Mouse (Mus musculus) CH12.LX (cell line): Measurements from ENCODE around the gene Mas1. TPM values are rescaled to one million over a fixed set of nuclear protein-coding genes. Genes with fewer than 3 reads are reported as not detected.

Source experiments
- DNase-seq: peaks from one replicate; pipeline ENCODE4 v3.0.0-alpha.2; 2013; ENCODE audit errors: extremely low read depth
- H3K27ac ChIP-seq: 2 replicates; pipeline ENCODE4 v1.5.1; 2012; ENCODE audit warnings: low read depth, mild to moderate bottlenecking, control low read depth, moderate library complexity; ENCODE audit not compliant: insufficient read depth
- H3K27me3 ChIP-seq: replicated peaks from 2 replicates; pipeline ENCODE3; 2012; ENCODE audit warnings: inconsistent platforms
- H3K36me3 ChIP-seq, 2 experiments: replicated peaks in 1 of 2; 2 replicates each; pipeline versions ENCODE3 to v1.6.1; 2012; ENCODE audit warnings: inconsistent platforms in 1 of 2, low read length in 1 of 2, mild to moderate bottlenecking in 1 of 2, mixed read lengths in 1 of 2, moderate library complexity in 1 of 2; ENCODE audit not compliant: control insufficient read depth in 1 of 2, insufficient read depth in 1 of 2
- H3K4me1 ChIP-seq, 2 experiments: 2 replicates each; pipeline ENCODE4 v1.6.1; 2012; ENCODE audit warnings: inconsistent platforms in 1 of 2, moderate library complexity in 1 of 2; ENCODE audit not compliant: insufficient read depth in 2 of 2, control insufficient read depth in 1 of 2
- H3K4me2 ChIP-seq: 2 replicates; pipeline ENCODE4 v1.6.1; 2012; ENCODE audit warnings: low read depth, mild to moderate bottlenecking, control low read depth; ENCODE audit not compliant: poor library complexity, insufficient read depth, severe bottlenecking
- H3K4me3 ChIP-seq, 3 experiments: fragments of 150-350 bp in 1 of 3; sonication (generic) in 1 of 3; replicated peaks in 1 of 3; 2 replicates each; pipeline versions ENCODE3 to v1.5.1; 2011 to 2012; ENCODE audit warnings: low read depth in 2 of 3, low read length in 2 of 3, mild to moderate bottlenecking in 2 of 3, moderate library complexity in 2 of 3, control low read depth in 1 of 3, improper control_type of control experiment in 1 of 3, inconsistent platforms in 1 of 3, mixed read lengths in 1 of 3; ENCODE audit not compliant: poor library complexity in 1 of 3
- H3K79me2 ChIP-seq: replicated peaks from 2 replicates; pipeline ENCODE4 v1.6.1; 2012; ENCODE audit warnings: mild to moderate bottlenecking, moderate library complexity; ENCODE audit not compliant: control insufficient read depth, poor library complexity, insufficient read depth, severe bottlenecking; ENCODE audit errors: extremely low read depth
- H3K9ac ChIP-seq: 2 replicates; pipeline ENCODE4 v1.6.1; 2012; ENCODE audit warnings: low read depth, mild to moderate bottlenecking, control low read depth, moderate library complexity; ENCODE audit not compliant: insufficient read depth
- H3K9me3 ChIP-seq: replicated peaks from 2 replicates; pipeline ENCODE3; 2012; ENCODE audit warnings: low read length, inconsistent platforms, mixed read lengths
- BHLHE40 ChIP-seq: IDR thresholded peaks from 2 replicates; pipeline ENCODE4 v1.6.1; 2011; ENCODE audit warnings: mild to moderate bottlenecking, low read depth, low read length, improper control_type of control experiment
- CHD1 ChIP-seq: IDR thresholded peaks from 2 replicates; pipeline ENCODE4 v1.6.1; 2012; ENCODE audit warnings: low read depth, low read length, improper control_type of control experiment, inconsistent platforms
- CHD2 ChIP-seq: IDR thresholded peaks from 2 replicates; pipeline ENCODE4 v1.6.1; 2011; ENCODE audit warnings: low read length, improper control_type of control experiment
- CTCF ChIP-seq, 2 experiments: IDR thresholded peaks in 1 of 2; conservative IDR thresholded peaks in 1 of 2; 2 replicates each; pipeline ENCODE4 v1.5.1; 2011 to 2012; ENCODE audit warnings: low read depth in 2 of 2, low read length in 2 of 2, improper control_type of control experiment in 1 of 2, inconsistent platforms in 1 of 2, mild to moderate bottlenecking in 1 of 2, moderate library complexity in 1 of 2
- E2F4 ChIP-seq: IDR thresholded peaks from 2 replicates; pipeline ENCODE4 v1.6.1; 2011; ENCODE audit warnings: low read depth, low read length, improper control_type of control experiment; ENCODE audit not compliant: insufficient replicate concordance
- ELF1 ChIP-seq: IDR thresholded peaks from 2 replicates; pipeline ENCODE4 v1.6.1; 2014; ENCODE audit warnings: low read depth, mild to moderate bottlenecking, inconsistent platforms, low read length, improper control_type of control experiment
- EP300 ChIP-seq: IDR thresholded peaks from 2 replicates; pipeline ENCODE4 v1.6.1; 2011; ENCODE audit warnings: low read length, improper control_type of control experiment
- ETS1 ChIP-seq: conservative IDR thresholded peaks from 2 replicates; pipeline ENCODE4 v1.6.1; 2012; ENCODE audit warnings: low read depth, mild to moderate bottlenecking, inconsistent platforms, low read length, improper control_type of control experiment, moderate library complexity
- GABPA ChIP-seq: IDR thresholded peaks from 2 replicates; pipeline ENCODE4 v1.6.1; 2012; ENCODE audit warnings: low read depth, low read length, improper control_type of control experiment, inconsistent platforms; ENCODE audit not compliant: insufficient replicate concordance
- HCFC1 ChIP-seq: IDR thresholded peaks from 2 replicates; pipeline ENCODE4 v1.6.1; 2012; ENCODE audit warnings: low read depth, mild to moderate bottlenecking, inconsistent platforms, low read length, improper control_type of control experiment
- IRF4 ChIP-seq: IDR thresholded peaks from 2 replicates; pipeline ENCODE4 v1.6.1; 2014; ENCODE audit warnings: low read depth, mild to moderate bottlenecking, inconsistent platforms, low read length, improper control_type of control experiment
- JUND ChIP-seq: conservative IDR thresholded peaks from 2 replicates; pipeline ENCODE4 v1.6.1; 2011; ENCODE audit warnings: low read depth, low read length, improper control_type of control experiment
- KAT2A ChIP-seq: IDR thresholded peaks from 2 replicates; pipeline ENCODE4 v1.6.1; 2012; ENCODE audit warnings: low read length, improper control_type of control experiment, inconsistent platforms; ENCODE audit not compliant: insufficient replicate concordance
- MAFK ChIP-seq: IDR thresholded peaks from 2 replicates; pipeline ENCODE4 v1.6.1; 2011; ENCODE audit warnings: low read length, improper control_type of control experiment; ENCODE audit not compliant: insufficient replicate concordance
- MAX ChIP-seq: IDR thresholded peaks from 2 replicates; pipeline ENCODE4 v1.6.1; 2011; ENCODE audit warnings: low read length, improper control_type of control experiment
- MAZ ChIP-seq: IDR thresholded peaks from 2 replicates; pipeline ENCODE4 v1.6.1; 2012; ENCODE audit warnings: low read depth, mild to moderate bottlenecking, inconsistent platforms, low read length, improper control_type of control experiment, moderate library complexity
- MEF2A ChIP-seq: IDR thresholded peaks from 2 replicates; pipeline ENCODE4 v1.6.1; 2014; ENCODE audit warnings: low read depth, mild to moderate bottlenecking, inconsistent platforms, low read length, improper control_type of control experiment, borderline replicate concordance
- MXI1 ChIP-seq: IDR thresholded peaks from 2 replicates; pipeline ENCODE4 v1.6.1; 2011; ENCODE audit warnings: mild to moderate bottlenecking, low read depth, low read length, improper control_type of control experiment
- MYC ChIP-seq: IDR thresholded peaks from 2 replicates; pipeline ENCODE4 v1.6.1; 2011; ENCODE audit warnings: low read depth, mild to moderate bottlenecking, improper control_type of control experiment, low read length
- NELFE ChIP-seq: IDR thresholded peaks from 2 replicates; pipeline ENCODE4 v1.6.1; 2011; ENCODE audit warnings: low read depth, low read length, improper control_type of control experiment
- NRF1 ChIP-seq: IDR thresholded peaks from 2 replicates; pipeline ENCODE4 v1.6.1; 2014; ENCODE audit warnings: low read depth, mild to moderate bottlenecking, inconsistent platforms, low read length, improper control_type of control experiment, moderate library complexity
- PAX5 ChIP-seq: IDR thresholded peaks from 2 replicates; pipeline ENCODE4 v1.6.1; 2012; ENCODE audit warnings: low read length, inconsistent platforms, mixed read lengths
- POLR2A ChIP-seq: IDR thresholded peaks from 2 replicates; pipeline ENCODE4 v1.6.1; 2011; ENCODE audit warnings: low read depth, mild to moderate bottlenecking, improper control_type of control experiment, low read length
- POLR2AphosphoS2 ChIP-seq: IDR thresholded peaks from 2 replicates; pipeline ENCODE4 v1.6.1; 2011; ENCODE audit warnings: low read depth, low read length, improper control_type of control experiment
- RAD21 ChIP-seq: IDR thresholded peaks from 2 replicates; pipeline ENCODE4 v1.6.1; 2011; ENCODE audit warnings: low read depth, mild to moderate bottlenecking, low read length, improper control_type of control experiment, moderate library complexity
- SIN3A ChIP-seq: IDR thresholded peaks from 2 replicates; pipeline ENCODE4 v1.6.1; 2012; ENCODE audit warnings: low read length, improper control_type of control experiment, inconsistent platforms
- SMC3 ChIP-seq: IDR thresholded peaks from 2 replicates; pipeline ENCODE4 v1.6.1; 2011; ENCODE audit warnings: low read depth, low read length, improper control_type of control experiment
- TBP ChIP-seq: conservative IDR thresholded peaks from 2 replicates; pipeline ENCODE4 v1.6.1; 2011; ENCODE audit warnings: low read depth, low read length, improper control_type of control experiment
- TCF12 ChIP-seq: IDR thresholded peaks from 2 replicates; pipeline ENCODE4 v1.6.1; 2014; ENCODE audit warnings: low read depth, mild to moderate bottlenecking, inconsistent platforms, low read length, improper control_type of control experiment
- UBTF ChIP-seq: IDR thresholded peaks from 2 replicates; pipeline ENCODE4 v1.6.1; 2012; ENCODE audit warnings: low read depth, mild to moderate bottlenecking, inconsistent platforms, low read length, improper control_type of control experiment, moderate library complexity
- USF1 ChIP-seq: IDR thresholded peaks from 2 replicates; pipeline ENCODE4 v1.6.1; 2014; ENCODE audit warnings: low read depth, mild to moderate bottlenecking, inconsistent platforms, low read length, improper control_type of control experiment
- USF2 ChIP-seq: conservative IDR thresholded peaks from 2 replicates; pipeline ENCODE4 v1.6.1; 2011; ENCODE audit warnings: low read depth, low read length, improper control_type of control experiment
- ZC3H11A ChIP-seq: IDR thresholded peaks from 2 replicates; pipeline ENCODE4 v1.6.1; 2012; ENCODE audit warnings: low read depth, mild to moderate bottlenecking, inconsistent platforms, low read length, improper control_type of control experiment
- ZMIZ1 ChIP-seq: IDR thresholded peaks from 2 replicates; pipeline ENCODE4 v1.6.1; 2012; ENCODE audit warnings: low read depth, mild to moderate bottlenecking, inconsistent platforms, low read length, improper control_type of control experiment
- ZNF384 ChIP-seq: IDR thresholded peaks from 2 replicates; pipeline ENCODE4 v1.6.1; 2012; ENCODE audit warnings: low read depth, low read length, improper control_type of control experiment, inconsistent platforms
- dilution Hi-C: fragments of 300-500 bp; cut with MboI; formaldehyde crosslinking; loops from 2 replicates; pipeline ENCODE4 v1.14.3; 2020; ENCODE audit warnings: low sequenced_read_pairs; ENCODE audit not compliant: extremely low pct_unique_long_range_greater_than_20kb, extremely low pct_ligation_motif_present
- in situ Hi-C: fragments of 300-500 bp; cut with MboI; formaldehyde crosslinking; loops from 3 replicates; pipeline ENCODE4 v1.14.3; 2019; ENCODE audit warnings: low sequenced_read_pairs, low pct_ligation_motif_present, low pct_unique_long_range_greater_than_20kb, mixed read lengths
- polyA plus RNA-seq: library from polyadenylated mRNA; unstranded; fragments of >175 nt; gene quantifications from 2 replicates; pipeline ENCODE4 v1.2.1, GENCODE M21; 2012; ENCODE audit warnings: low read depth; ENCODE audit not compliant: insufficient read length
- total RNA-seq, 2 experiments: library from RNA; depleted of rRNA; stranded (reverse); fragments of 300-350 nt in 1 of 2; fragments of >200 nt in 1 of 2; gene quantifications; 2 replicates each; pipeline ENCODE4 v1.2.3; 2012 to 2014

Mas1 gene
- total and polyA plus RNA-seq, 3 experiments = 0.19 TPM; not detected in 2

- peak within 1 kb of the TSS; percentile 90 to 98 (median 94) for H3K4me3 ChIP-seq
- H3K9me3 ChIP-seq = no peaks in the 10 kb centered on the region
- H3K27ac ChIP-seq = peak within 1 kb of the TSS; percentile 72
- TF ChIP-seq KAT2A = peak; percentile 89; the same call in 1 of the 2 replicates
- peak; percentile 68; the same call in 1 of the 2 replicates for TF ChIP-seq TBP
- no peak for TF ChIP-seq ZC3H11A
- TF ChIP-seq USF1 = no peak
- TF ChIP-seq ETS1 = no peak
- peak; percentile 94 for TF ChIP-seq CHD2
- peak; percentile 93 for TF ChIP-seq ZMIZ1
- TF ChIP-seq NELFE = peak; percentile 92
- TF ChIP-seq CTCF (conservative IDR thresholded peaks at IDR 0.05 in 1 of 2, IDR thresholded peaks at IDR 0.05 in 1 of 2; ENCODE audit: low read depth in 2 of 2, low read length in 2 of 2) = no peak
- peak; percentile 17; the same call in 1 of the 2 replicates for TF ChIP-seq IRF4
- TF ChIP-seq RAD21 = no peak
- TF ChIP-seq PAX5 = no peak
- no peak for TF ChIP-seq MAFK
- peak; percentile 48 for TF ChIP-seq NRF1
- TF ChIP-seq BHLHE40 = no peak
- peak; percentile 88 for TF ChIP-seq HCFC1
- TF ChIP-seq GABPA = no peak; the same call in 1 of the 2 replicates
- TF ChIP-seq MYC = peak; percentile 61; the same call in 1 of the 2 replicates
- TF ChIP-seq E2F4 = peak; percentile 99
- peak; percentile 78; the same call in 1 of the 2 replicates for TF ChIP-seq POLR2AphosphoS2
- no peak for TF ChIP-seq CHD1
- TF ChIP-seq ZNF384 = no peak
- TF ChIP-seq POLR2A = peak; percentile 95
- peak; percentile 40 for TF ChIP-seq TCF12
- TF ChIP-seq MEF2A = peak; percentile 4; the same call in 1 of the 2 replicates
- no peak for TF ChIP-seq EP300
- TF ChIP-seq SIN3A = peak; percentile 70
- peak; percentile 94 for TF ChIP-seq MXI1
- TF ChIP-seq MAX = peak; percentile 87; the same call in 1 of the 2 replicates
- TF ChIP-seq MAZ = peak; percentile 26; the same call in 1 of the 2 replicates
- TF ChIP-seq SMC3 = no peak
- TF ChIP-seq ELF1 = peak; percentile 98
- no peak for TF ChIP-seq USF2
- no peak for TF ChIP-seq JUND
- TF ChIP-seq UBTF = no peak
- TF ChIP-seq, all 38 proteins: peak for 19
- Histone ChIP-seq H3K27me3 (no peaks in the 10 kb centered on the region), H3K79me2 (peaks cover 59% of the 10 kb centered on the region), H3K9ac (peak within 1 kb of the TSS; percentile 92), H3K4me2 (peak within 1 kb of the TSS; percentile 80), H3K36me3 (peaks cover 38 to 57% of the 10 kb centered on the region in 2 experiments), H3K4me1 (peaks cover 3 to 47% of the 10 kb centered on the region in 2 experiments; a peak in 3 of 4 replicates)
- in situ Hi-C loops = loop anchor here (5.0 kb wide), 1 partner anchor 34 kb away; no protein-coding TSS in a partner anchor
- dilution Hi-C loops = no loop called here
- peak; percentile 99 for DNase-seq
Observed at GRCm38 (mm10) chr17:12915881-12916583, 48.1 kb upstream of the Mas1 start, which contains the start of gene Mrpl18. Gene Mrpl18 (minus strand): TSS chr17:12916345.
